Mouse (Mus musculus) ES-Bruce4 (cell line): ENCODE measurements around the gene D930048N14Rik. TPM values are rescaled to one million over a fixed set of nuclear protein-coding genes. Genes with fewer than 3 reads are reported as not detected.
"Not testable (repeated sequence)": the region's sequence is repeated elsewhere in the genome, so short reads cannot be mapped to it uniquely, and the experiment has no call there.

Experiments used
- H3K27ac ChIP-seq: 2 replicates; pipeline ENCODE4 v1.5.1; 2012; ENCODE audit warnings: low read length, inconsistent platforms; ENCODE audit not compliant: insufficient read depth
- H3K27me3 ChIP-seq: 2 replicates; pipeline ENCODE4 v1.6.1; 2012; ENCODE audit warnings: mild to moderate bottlenecking, low read length, inconsistent platforms; ENCODE audit not compliant: control insufficient read depth, poor library complexity, insufficient read depth, severe bottlenecking
- H3K36me3 ChIP-seq: 2 replicates; pipeline ENCODE4 v1.6.1; 2012; ENCODE audit warnings: inconsistent platforms, mild to moderate bottlenecking, low read length, moderate library complexity; ENCODE audit not compliant: control insufficient read depth, poor library complexity, insufficient read depth, severe bottlenecking
- H3K4me1 ChIP-seq: one replicate; pipeline ENCODE4 v1.8.1; 2011; ENCODE audit warnings: low read length; ENCODE audit not compliant: control insufficient read depth, insufficient read depth
- H3K4me3 ChIP-seq: 2 replicates; pipeline ENCODE4 v1.5.1; 2011; ENCODE audit warnings: low read depth, mild to moderate bottlenecking, low read length
- H3K9ac ChIP-seq: 2 replicates; pipeline ENCODE4 v1.6.1; 2012; ENCODE audit warnings: low read depth, mild to moderate bottlenecking, inconsistent platforms; ENCODE audit not compliant: poor library complexity, severe bottlenecking
- H3K9me3 ChIP-seq: replicated peaks from 2 replicates; pipeline ENCODE4 v1.6.1; 2012; ENCODE audit warnings: mild to moderate bottlenecking, low read length, inconsistent platforms; ENCODE audit not compliant: control insufficient read depth, poor library complexity, insufficient read depth, severe bottlenecking
- CTCF ChIP-seq: IDR thresholded peaks from one replicate; pipeline ENCODE4 v1.8.1; 2011; ENCODE audit warnings: low read depth, low read length
- EP300 ChIP-seq: IDR thresholded peaks from 2 replicates; pipeline ENCODE4 v1.6.1; 2011; ENCODE audit warnings: low read depth, low read length; ENCODE audit not compliant: insufficient read depth
- POLR2A ChIP-seq: IDR thresholded peaks from one replicate; pipeline ENCODE4 v1.8.1; 2011; ENCODE audit warnings: low read length; ENCODE audit not compliant: insufficient read depth
- polyA plus RNA-seq: library from polyadenylated mRNA; stranded (reverse); fragments of >200 nt; gene quantifications from 2 replicates; pipeline ENCODE4 v1.2.4, GENCODE M21; 2011; ENCODE audit warnings: low read depth; ENCODE audit not compliant: missing spikeins, insufficient read depth, insufficient read length

D930048N14Rik gene
- polyA plus RNA-seq, 1 experiment = 10.1 TPM

- no peak overlapping the region for H3K27ac ChIP-seq
- H3K4me1 ChIP-seq = no peaks in the 10 kb centered on the region
- H3K9ac ChIP-seq = no peak overlapping the region
- no peak overlapping the region for H3K4me3 ChIP-seq
- H3K36me3 ChIP-seq = no peaks in the 10 kb centered on the region
- no peak for TF ChIP-seq POLR2A
- no peak for TF ChIP-seq CTCF
- TF ChIP-seq EP300 = no peak
- 0 out of 2 replicates have a peak, but pooled peaks cover 2% of the 10 kb centered on the region for H3K9me3 ChIP-seq
- no peaks in the 10 kb centered on the region for H3K27me3 ChIP-seq
Measured at GRCm38 (mm10) chr11:51662632-51663031, 11.9 kb downstream of the D930048N14Rik start.

DNA sequence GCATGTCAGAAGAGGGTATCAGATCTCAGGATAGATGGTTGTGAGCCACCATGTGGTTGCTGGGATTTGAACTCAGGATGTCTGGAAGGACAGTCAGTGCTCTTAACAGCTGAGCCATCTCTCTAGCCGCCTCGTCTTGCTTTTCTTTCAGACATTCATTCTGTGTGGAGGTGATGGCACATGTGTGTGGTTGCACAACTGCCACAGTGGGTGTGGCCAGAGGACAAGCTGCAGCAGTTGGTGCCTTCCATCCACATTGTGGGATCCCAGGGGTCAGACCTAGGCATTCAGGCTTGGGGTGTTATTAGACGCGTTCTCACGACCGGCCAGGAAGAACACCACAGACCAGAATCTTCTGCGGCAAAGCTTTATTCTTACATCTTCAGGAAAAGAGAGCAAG is 14.0 kb downstream of the D930048N14Rik start:
- not testable (repeated sequence) for H3K9ac ChIP-seq, H3K27ac ChIP-seq, H3K4me3 ChIP-seq, H3K9me3 ChIP-seq, H3K36me3 ChIP-seq, H3K4me1 ChIP-seq, H3K27me3 ChIP-seq

DNA sequence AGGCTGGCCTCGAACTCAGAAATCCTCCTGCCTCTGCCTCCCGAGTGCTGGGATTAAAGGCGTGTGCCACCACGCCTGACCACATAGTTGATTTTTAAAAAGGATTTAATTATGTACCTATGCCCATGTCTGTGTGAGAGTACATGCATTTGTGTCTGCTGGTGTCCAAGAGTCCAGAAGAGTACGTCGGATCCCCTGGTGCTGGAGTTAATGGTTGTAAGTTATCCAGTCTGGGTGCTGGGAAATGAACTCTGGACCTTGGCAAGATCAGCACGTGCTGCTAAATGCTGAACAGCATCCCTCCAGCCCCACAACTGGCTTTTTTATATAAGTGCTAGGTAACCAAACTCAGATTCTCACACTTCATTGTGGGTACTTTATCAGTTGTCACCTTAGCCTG is 20.1 kb downstream of the D930048N14Rik start:
- TF ChIP-seq EP300 (no peak), CTCF (no peak), POLR2A (no peak)
- Histone ChIP-seq H3K4me3 (no peak overlapping the region), H3K36me3 (no peaks in the 10 kb centered on the region)

GRCm38 (mm10) chr11:51671376-51671775 is 20.6 kb downstream of the D930048N14Rik start:
- no peak for TF ChIP-seq CTCF
- Histone ChIP-seq H3K27me3 (no peaks in the 10 kb centered on the region), H3K4me3 (no peak overlapping the region), H3K36me3 (no peaks in the 10 kb centered on the region), H3K4me1 (no peaks in the 10 kb centered on the region), H3K9me3 (peaks cover 2% of the 10 kb centered on the region; the same call in 1 of the 2 replicates), H3K27ac (no peak overlapping the region), H3K9ac (no peak overlapping the region)

More for the DNA sequence above, 20.1 kb downstream of the D930048N14Rik start:
- Histone ChIP-seq H3K9ac (no peak overlapping the region), H3K9me3 (peaks cover 2% of the 10 kb centered on the region; the same call in 1 of the 2 replicates), H3K27me3 (no peaks in the 10 kb centered on the region), H3K4me1 (no peaks in the 10 kb centered on the region), H3K27ac (no peak overlapping the region)

DNA sequence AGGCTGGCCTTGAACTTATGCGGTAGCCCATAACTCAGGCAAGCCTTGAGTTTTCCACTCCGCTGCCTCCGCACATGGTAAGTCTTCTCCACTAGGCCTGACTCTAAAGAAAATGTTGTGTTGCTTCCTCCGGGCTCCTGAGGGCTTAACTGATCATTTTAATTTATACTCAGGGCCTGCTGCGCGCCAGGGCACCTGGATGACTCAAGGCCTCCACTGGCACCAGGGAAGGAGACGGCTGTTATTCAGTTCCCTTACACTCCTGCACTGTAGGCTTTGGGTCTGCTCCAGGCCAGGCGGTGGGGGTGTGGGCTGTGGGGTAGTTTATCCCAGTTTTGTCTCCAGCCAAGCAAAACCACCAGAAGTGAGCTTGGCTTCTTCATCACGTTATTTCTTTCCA is 22.5 kb downstream of the D930048N14Rik start:
- Histone ChIP-seq H3K4me3 (no peak overlapping the region), H3K9me3 (peaks cover 2% of the 10 kb centered on the region; the same call in 1 of the 2 replicates), H3K36me3 (no peaks in the 10 kb centered on the region), H3K9ac (peak overlapping the region; percentile 64), H3K4me1 (no peaks in the 10 kb centered on the region), H3K27me3 (no peaks in the 10 kb centered on the region), H3K27ac (peak overlapping the region; percentile 80)
- TF ChIP-seq POLR2A (no peak), CTCF (no peak), EP300 (no peak)

GRCm38 (mm10) chr11:51675386-51675785 is 24.6 kb downstream of the D930048N14Rik start:
- Histone ChIP-seq H3K4me1 (no peaks in the 10 kb centered on the region), H3K9ac (no peak overlapping the region), H3K27ac (no peak overlapping the region), H3K36me3 (no peaks in the 10 kb centered on the region), H3K9me3 (no peaks in the 10 kb centered on the region), H3K27me3 (no peaks in the 10 kb centered on the region), H3K4me3 (no peak overlapping the region)
- TF ChIP-seq POLR2A (no peak), CTCF (no peak), EP300 (no peak)
